9 mouse cellular contexts compared by ENCODE assay signal in genomic region chr10:7870571-7871315, GRCm38 (mm10). TPM values are rescaled to one million over a fixed set of nuclear protein-coding genes. Genes with fewer than 3 reads are reported as not detected.
A peak's percentile ranks its signal among the peaks of the same experiment; 100 is the strongest.
DNase-seq lines count a peak whose midpoint lies in the region; ATAC-seq and TF ChIP-seq lines count a peak whose summit lies in the region.
"Had no signal": no experiment of that assay in that cellular context is flagged by ENCODE, and none has a peak within 500 bp of the region (broad histone marks: within the 10 kb centered on the region; RNA-seq: fewer than 3 reads in every experiment).

No protein-coding gene starts in this region.

- peaks cover 6% of the 10 kb centered on the region; the same call in 1 of the 2 replicates for H3K4me1 ChIP-seq in lung, embryonic 14.5 days (ENCODE audit: insufficient read depth)
- H3K4me1 ChIP-seq in embryonic facial prominence, embryonic 10.5 days: peaks cover 19% of the 10 kb centered on the region

- WGBS in lung, embryonic 14.5 days: 53% methylated on average over 11 of the region's 11 CpGs
- WGBS in embryonic facial prominence, embryonic 10.5 days: 71% methylated on average over 11 of the region's 11 CpGs

- H3K4me3 ChIP-seq in lung, embryonic 14.5 days (ENCODE audit: low read depth, low read length): no peak overlapping the region
- H3K4me3 ChIP-seq in embryonic facial prominence, embryonic 10.5 days: no peak overlapping the region
- H3K4me3 ChIP-seq: neural tube, embryonic 12.5 days had no signal

- no peaks in the 10 kb centered on the region for H3K9me3 ChIP-seq in lung, embryonic 14.5 days (ENCODE audit: low read depth, low read length)
- no peaks in the 10 kb centered on the region for H3K9me3 ChIP-seq in embryonic facial prominence, embryonic 10.5 days
- H3K9me3 ChIP-seq: neural tube, embryonic 12.5 days had no signal

- H3K9ac ChIP-seq in lung, embryonic 14.5 days: no peak overlapping the region
- H3K9ac ChIP-seq: neural tube, embryonic 12.5 days had no signal

- H3K27ac ChIP-seq in lung, embryonic 14.5 days (ENCODE audit: low read depth): no peak overlapping the region
- H3K27ac ChIP-seq in embryonic facial prominence, embryonic 10.5 days (replicated peaks): no peak overlapping the region
- H3K27ac ChIP-seq: neural tube, embryonic 12.5 days had no signal

- no peak overlapping the region for H3K4me2 ChIP-seq in lung, embryonic 14.5 days
- H3K4me2 ChIP-seq: neural tube, embryonic 12.5 days had no signal

- H3K36me3 ChIP-seq in lung, embryonic 14.5 days (ENCODE audit: insufficient read depth): no peaks in the 10 kb centered on the region
- H3K36me3 ChIP-seq in embryonic facial prominence, embryonic 10.5 days (replicated peaks): no peaks in the 10 kb centered on the region
- H3K36me3 ChIP-seq: neural tube, embryonic 12.5 days had no signal

- H3K27me3 ChIP-seq in lung, embryonic 14.5 days (ENCODE audit: insufficient read depth, low read length): peaks cover 25% of the 10 kb centered on the region
- peaks cover 38% of the 10 kb centered on the region for H3K27me3 ChIP-seq in embryonic facial prominence, embryonic 10.5 days (replicated peaks; ENCODE audit: low read depth, poor library complexity, severe bottlenecking)

- DNase-seq in adrenal gland, postnatal 10 days: peak; percentile 46
- no peak for DNase-seq in adrenal gland, adult 2 months
- DNase-seq in lung, embryonic 14.5 days: peak; percentile 73
- no peak for DNase-seq in lung, adult 18-20 months
- peak; percentile 58 for DNase-seq in embryonic facial prominence, embryonic 10.5 days (ENCODE audit: low spot score)
- peak; percentile 38 for DNase-seq in lung, postnatal 36 days
- peak; percentile 79 for DNase-seq in thymus, postnatal 4 days

- ATAC-seq in lung, embryonic 14.5 days (ENCODE audit: insufficient read depth): 0 out of 2 replicates have a peak, but pooled peaks have one; percentile 11
- peak; percentile 63 for ATAC-seq in inflammation-experienced regulatory T-cells, adult 6 months

- TF ChIP-seq CTCF in lung, embryonic 14.5 days (IDR thresholded peaks at IDR 0.05; ENCODE audit: low read depth): peak; percentile 62

RNA-seq across cellular contexts. Expression of gene Zc3h12d, which starts 38.5 kb away (rescaled TPM):
- 1 to 10 TPM in 1 of 2 experiments, under 1 TPM in 1; 1.00 to 1.1 TPM for total RNA-seq in adrenal gland, postnatal 10 days (2021)
- under 1 TPM; 0.28 to 0.35 TPM for total RNA-seq in adrenal gland, adult 2 months (2021)
- 0.40 TPM in 2 replicates for polyA plus RNA-seq in adrenal gland, adult 2 months (2012; rRNA removed)
- 0.18 TPM in 2 replicates for polyA plus RNA-seq in lung, embryonic 14.5 days (2014; fragmentation: Nextera tagmentation; extraction: Ambion mirVana)
- polyA plus RNA-seq in embryonic facial prominence, embryonic 10.5 days (2016; fragmentation: Nextera tagmentation; extraction: Ambion mirVana): 0.09 and 0.12 TPM in 2 replicates
- 10 to 100 TPM; 36.9 to 59.8 (median 48.1) TPM for polyA plus RNA-seq in inflammation-experienced regulatory T-cells, adult 6 months (2017; shearing (Covaris generic))

Comparison
In these comparisons a context has a peak if more than half of its experiments do, and no peak if none do; other contexts are left out.
1. DNase-seq: peak in adrenal gland, postnatal 10 days (single experiment), lung, embryonic 14.5 days (single experiment), embryonic facial prominence, embryonic 10.5 days (single experiment), lung, postnatal 36 days (single experiment) and thymus, postnatal 4 days (single experiment); none in adrenal gland, adult 2 months (single experiment) and lung, adult 18-20 months (0 of 2).
2. RNA of gene Zc3h12d, which starts 38.5 kb away (polyA plus RNA-seq): 36.9 to 59.8 TPM in inflammation-experienced regulatory T-cells, adult 6 months; 0.40 TPM in adrenal gland, adult 2 months, 0.18 TPM in lung, embryonic 14.5 days and 0.09 to 0.12 TPM in embryonic facial prominence, embryonic 10.5 days; every median in the first group is over 10 times any median in the second.